ENCODE assay signal across 8 mouse cellular contexts in genomic region chr10:40683868-40684253, GRCm38 (mm10). TPM values are rescaled to one million over a fixed set of nuclear protein-coding genes. Genes with fewer than 3 reads are reported as not detected.
DNase-seq lines count a peak whose midpoint lies in the region; ATAC-seq and TF ChIP-seq lines count a peak whose summit lies in the region.

No protein-coding gene starts in this region.

- TF ChIP-seq POLR2A in heart, adult 2 months (IDR thresholded peaks at IDR 0.05; ENCODE audit: insufficient read depth, low read depth, low read length), result no peak

- no peak for TF ChIP-seq EP300 in heart, adult 2 months (IDR thresholded peaks at IDR 0.05; ENCODE audit: insufficient read depth, low read depth, low read length)

- TF ChIP-seq CTCF in heart, adult 2 months (IDR thresholded peaks at IDR 0.05), result no peak
- TF ChIP-seq CTCF in E14TG2a.4 (conservative IDR thresholded peaks at IDR 0.05; ENCODE audit: low read length), result no peak

- H3K4me1 ChIP-seq in heart, adult 2 months (ENCODE audit: control insufficient read depth, insufficient read depth, low read length), result no peaks in the 10 kb centered on the region
- peaks cover 18% of the 10 kb centered on the region for H3K4me1 ChIP-seq in E14TG2a.4 (replicated peaks; ENCODE audit: low read depth, low read length)
- peaks cover 16% of the 10 kb centered on the region for H3K4me1 ChIP-seq in forebrain, embryonic 16.5 days (replicated peaks; ENCODE audit: control insufficient read depth, insufficient read depth, low read length)
- H3K4me1 ChIP-seq in liver, embryonic 12.5 days, result peaks cover 16% of the 10 kb centered on the region

- H3K4me3 ChIP-seq in heart, adult 2 months, result peak overlapping the region; percentile 46
- H3K4me3 ChIP-seq in E14TG2a.4 (replicated peaks; ENCODE audit: low read length), result peak overlapping the region; percentile 82
- peak overlapping the region; percentile 56; the same call in 1 of the 2 replicates for H3K4me3 ChIP-seq in forebrain, embryonic 16.5 days (replicated peaks; ENCODE audit: low read length)
- peak overlapping the region; percentile 56 for H3K4me3 ChIP-seq in liver, embryonic 12.5 days

- intact Hi-C loops in heart, adult 2 months (cut with DNase I), result loop anchor here (10.0 kb wide), 1 partner anchor 201 kb away; the partner anchor contains the start of genes Cdc40 and Wasf1
- intact Hi-C loops in heart, postnatal 36 days (cut with DNase I), result loop anchor here (1.0 to 5.0 kb wide), 2 partner anchors 78 to 199 kb away; partner anchors contain the start of genes Cdc40 and Wasf1

- peak; percentile 4 to 17 for DNase-seq in heart, adult 2 months
- DNase-seq in heart, postnatal 36 days, result no peak
- DNase-seq in embryo, embryonic 9.5 days (ENCODE audit: extremely low spot score), result no peak
- no peak for DNase-seq in Muller cell, postnatal 12 days (ENCODE audit: inconsistent ontology term)
- no peak for DNase-seq in frontal cortex, postnatal 14 days (ENCODE audit: low spot score in 2 of 2)

- no peak overlapping the region for H3K9ac ChIP-seq in heart, adult 2 months (ENCODE audit: low read depth, low read length)
- H3K9ac ChIP-seq in forebrain, embryonic 16.5 days (replicated peaks; ENCODE audit: low read depth, low read length), result no peak overlapping the region
- no peak overlapping the region for H3K9ac ChIP-seq in liver, embryonic 12.5 days

- H3K36me3 ChIP-seq in heart, adult 2 months (ENCODE audit: control insufficient read depth, insufficient read depth, low read length), result no peaks in the 10 kb centered on the region
- H3K36me3 ChIP-seq in E14TG2a.4 (ENCODE audit: insufficient read depth, low read length), result no peaks in the 10 kb centered on the region
- H3K36me3 ChIP-seq in forebrain, embryonic 16.5 days (ENCODE audit: control insufficient read depth, insufficient read depth), result no peaks in the 10 kb centered on the region
- no peaks in the 10 kb centered on the region for H3K36me3 ChIP-seq in liver, embryonic 12.5 days

- no peak overlapping the region for H3K27ac ChIP-seq in heart, adult 2 months
- H3K27ac ChIP-seq in forebrain, embryonic 16.5 days (ENCODE audit: low read length), result no peak overlapping the region
- H3K27ac ChIP-seq in liver, embryonic 12.5 days, result no peak overlapping the region

- peak; percentile 9; the same call in 1 of the 2 replicates for ATAC-seq in forebrain, embryonic 16.5 days
- no peak for ATAC-seq in liver, embryonic 12.5 days

- H3K4me2 ChIP-seq in forebrain, embryonic 16.5 days (ENCODE audit: low read length), result peak overlapping the region; percentile 98
- peak overlapping the region; percentile 79 for H3K4me2 ChIP-seq in liver, embryonic 12.5 days

- H3K27me3 ChIP-seq in heart, adult 2 months (ENCODE audit: control insufficient read depth, insufficient read depth, low read length), result no peaks in the 10 kb centered on the region
- peaks cover 45% of the 10 kb centered on the region for H3K27me3 ChIP-seq in E14TG2a.4 (ENCODE audit: insufficient read depth, low read length)
- H3K27me3 ChIP-seq in forebrain, embryonic 16.5 days (replicated peaks; ENCODE audit: control insufficient read depth, insufficient read depth, low read length), result no peaks in the 10 kb centered on the region
- peaks cover 68% of the 10 kb centered on the region for H3K27me3 ChIP-seq in liver, embryonic 12.5 days (replicated peaks)

- H3K79me2 ChIP-seq in heart, adult 2 months (replicated peaks; ENCODE audit: control insufficient read depth, insufficient read depth, low read length), result no peaks in the 10 kb centered on the region

- H3K9me3 ChIP-seq in E14TG2a.4 (ENCODE audit: low read length), result no peaks in the 10 kb centered on the region
- no peaks in the 10 kb centered on the region for H3K9me3 ChIP-seq in forebrain, embryonic 16.5 days (ENCODE audit: control insufficient read depth, low read length)
- no peaks in the 10 kb centered on the region for H3K9me3 ChIP-seq in liver, embryonic 12.5 days (replicated peaks)

- WGBS in heart, adult 2 months, result 57% methylated on average over 9 of the region's 9 CpGs
- 57% methylated on average over 9 of the region's 9 CpGs for WGBS in forebrain, embryonic 16.5 days
- WGBS in liver, embryonic 12.5 days (ENCODE audit: insufficient replicate concordance), result 46% methylated on average over 9 of the region's 9 CpGs

RNA-seq across cellular contexts. Expression of gene Mettl24, which starts 0.8 kb away (rescaled TPM):
- total RNA-seq in heart, adult 2 months (2021), result 1 to 10 TPM in 1 of 2 experiments, under 1 TPM in 1; 0.89 to 1.2 TPM
- polyA plus RNA-seq in heart, adult 2 months (2012; rRNA removed), result 1.1 and 1.3 TPM in 2 replicates
- 1 to 10 TPM; 1.1 to 1.4 TPM for total RNA-seq in heart, postnatal 36 days (2021)
- polyA plus RNA-seq in forebrain, embryonic 16.5 days (2015; fragmentation: Nextera tagmentation; extraction: Ambion mirVana), result 0.27 and 0.47 TPM in 2 replicates
- 0.72 and 0.87 TPM in 2 replicates for polyA plus RNA-seq in liver, embryonic 12.5 days (2016; fragmentation: Nextera tagmentation; extraction: Ambion mirVana)

RNA-seq across cellular contexts. Expression of gene Ddo, which starts 54.0 kb away (rescaled TPM):
- total RNA-seq in heart, adult 2 months (2021), result 10 to 100 TPM; 33.8 to 34.1 TPM
- polyA plus RNA-seq in heart, adult 2 months (2012; rRNA removed), result 33.5 and 62.6 TPM in 2 replicates
- 10 to 100 TPM; 34.7 to 38.7 TPM for total RNA-seq in heart, postnatal 36 days (2021)
- polyA plus RNA-seq in forebrain, embryonic 16.5 days (2015; fragmentation: Nextera tagmentation; extraction: Ambion mirVana), result 0.48 and 0.71 TPM in 2 replicates
- 0.11 TPM in 1 of 2 replicates, not detected in the other for polyA plus RNA-seq in liver, embryonic 12.5 days (2016; fragmentation: Nextera tagmentation; extraction: Ambion mirVana)

Comparison
In these comparisons a context has a peak if more than half of its experiments do, and no peak if none do; other contexts are left out.
1. DNase-seq: peak in heart, adult 2 months (2 of 2); none in heart, postnatal 36 days (0 of 2), embryo, embryonic 9.5 days (single experiment), Muller cell, postnatal 12 days (single experiment) and frontal cortex, postnatal 14 days (0 of 2).
2. RNA of gene Ddo, which starts 54.0 kb away (polyA plus RNA-seq): 33.5 to 62.6 TPM in heart, adult 2 months; 0.48 to 0.71 TPM in forebrain, embryonic 16.5 days and 0.11 TPM in liver, embryonic 12.5 days; every median in the first group is over 10 times any median in the second.
3. Peak in every context shown above with its lines, with median percentiles within 50 percentile points of each other: H3K4me3 ChIP-seq.